10 mouse cellular contexts compared by ENCODE assay signal in genomic region chr2:121415591-121415990, GRCm38 (mm10). TPM values are rescaled to one million over a fixed set of nuclear protein-coding genes. Genes with fewer than 3 reads are reported as not detected.
DNase-seq lines count a peak whose midpoint lies in the region; ATAC-seq and TF ChIP-seq lines count a peak whose summit lies in the region.
"Had no signal": no experiment of that assay in that cellular context is flagged by ENCODE, and none has a peak within 500 bp of the region (broad histone marks: within the 10 kb centered on the region; RNA-seq: fewer than 3 reads in every experiment).

No protein-coding gene starts in this region.

- H3K36me3 ChIP-seq in embryonic facial prominence, embryonic 15.5 days, result peaks cover 26% of the 10 kb centered on the region
- peaks cover 10% of the 10 kb centered on the region; the same call in 1 of the 2 replicates for H3K36me3 ChIP-seq in intestine, postnatal 0 days (ENCODE audit: control insufficient read depth, insufficient read depth)

- H3K27me3 ChIP-seq in embryonic facial prominence, embryonic 15.5 days, result no peaks in the 10 kb centered on the region
- H3K27me3 ChIP-seq in intestine, postnatal 0 days (replicated peaks; ENCODE audit: control insufficient read depth, insufficient read depth, low read length), result no peaks in the 10 kb centered on the region
- H3K27me3 ChIP-seq: Patski had no signal

- TF ChIP-seq CTCF in layer of hippocampus, adult 2 months (conservative IDR thresholded peaks at IDR 0.05), result no peak
- no peak for TF ChIP-seq CTCF in intestine, postnatal 0 days (IDR thresholded peaks at IDR 0.05; ENCODE audit: low read depth)

- ATAC-seq in embryonic facial prominence, embryonic 15.5 days (ENCODE audit: insufficient number of reproducible peaks, low FRiP score, low TSS enrichment, low read depth), result no peak
- no peak for ATAC-seq in intestine, postnatal 0 days
- ATAC-seq in erythroid progenitor cell, adult 5-6 weeks (replicated peaks; ENCODE audit: low FRiP score, poor library complexity, severe bottlenecking), result no peak
- ATAC-seq: Patski had no signal

- WGBS in embryonic facial prominence, embryonic 15.5 days, result 63% methylated on average over 3 of the region's 3 CpGs
- 51% methylated on average over 3 of the region's 3 CpGs for WGBS in intestine, postnatal 0 days

- no peak for DNase-seq in layer of hippocampus, adult 2 months (ENCODE audit: low spot score in 2 of 2)
- no peak for DNase-seq in layer of hippocampus, adult 8-10 months (ENCODE audit: low spot score in 2 of 2)
- DNase-seq in naive thymus-derived CD4-positive, alpha-beta T cell, adult 2 months (ENCODE audit: low read depth), result peak; percentile 6
- DNase-seq in spleen, adult 18-20 months, result no peak
- no peak for DNase-seq in c-Kit-positive CD71-positive TER-119-positive erythroid progenitor cells, embryonic 14.5 days (ENCODE audit: low spot score)

- peak overlapping the region; percentile 87; the same call in 1 of the 2 replicates for H3K9ac ChIP-seq in embryonic facial prominence, embryonic 15.5 days
- no peak overlapping the region for H3K9ac ChIP-seq in intestine, postnatal 0 days (ENCODE audit: low read depth, low read length)

- peak overlapping the region; percentile 15; the same call in 1 of the 2 replicates for H3K27ac ChIP-seq in layer of hippocampus, adult 2 months
- H3K27ac ChIP-seq in embryonic facial prominence, embryonic 15.5 days (replicated peaks), result no peak overlapping the region
- no peak overlapping the region for H3K27ac ChIP-seq in intestine, postnatal 0 days (ENCODE audit: low read depth, low read length)

- H3K9me3 ChIP-seq in embryonic facial prominence, embryonic 15.5 days (replicated peaks), result no peaks in the 10 kb centered on the region
- no peaks in the 10 kb centered on the region for H3K9me3 ChIP-seq in intestine, postnatal 0 days (ENCODE audit: control insufficient read depth)

- peak overlapping the region; percentile 100 for H3K4me3 ChIP-seq in layer of hippocampus, adult 2 months
- peak overlapping the region; percentile 82 for H3K4me3 ChIP-seq in embryonic facial prominence, embryonic 15.5 days (replicated peaks)
- 0 out of 2 replicates have a peak overlapping the region, but pooled peaks have one; percentile 99 for H3K4me3 ChIP-seq in intestine, postnatal 0 days (ENCODE audit: low read depth, low read length)

- peak overlapping the region; percentile 66 for H3K4me2 ChIP-seq in embryonic facial prominence, embryonic 15.5 days (replicated peaks)
- H3K4me2 ChIP-seq in intestine, postnatal 0 days (replicated peaks; ENCODE audit: low read depth), result peak overlapping the region; percentile 70

- H3K4me1 ChIP-seq in embryonic facial prominence, embryonic 15.5 days, result peaks cover 31% of the 10 kb centered on the region
- H3K4me1 ChIP-seq in intestine, postnatal 0 days (replicated peaks; ENCODE audit: control insufficient read depth, insufficient read depth, low read length), result no peaks in the 10 kb centered on the region

RNA-seq across cellular contexts. Expression of gene Catsper2, which starts 2.0 kb away (rescaled TPM):
- total RNA-seq in layer of hippocampus, adult 2 months (2021), result 1 to 10 TPM; 5.3 TPM
- total RNA-seq in layer of hippocampus, adult 8-10 months (2022), result 1 to 10 TPM; 4.5 to 6.9 (median 5.3) TPM
- 3.0 and 3.3 TPM in 2 replicates for polyA plus RNA-seq in embryonic facial prominence, embryonic 15.5 days (2015; fragmentation: Nextera tagmentation; extraction: Ambion mirVana)
- 1.3 and 1.6 TPM in 2 replicates for polyA plus RNA-seq in intestine, postnatal 0 days (2015; fragmentation: Nextera tagmentation; extraction: Ambion mirVana)
- total RNA-seq in erythroid progenitor cell, adult 5-6 weeks (2015; ENCODE audit: low replicate concordance), result not detected in 2 replicates
- not detected in 2 replicates for total RNA-seq in erythroid progenitor cell, adult 5-6 weeks (2017; ENCODE audit: low replicate concordance)

RNA-seq across cellular contexts. Expression of gene Pdia3, which starts 2.0 kb away (rescaled TPM):
- total RNA-seq in layer of hippocampus, adult 2 months (2021), result 100 to 1,000 TPM; 170 to 193 TPM
- 100 to 1,000 TPM; 168 to 236 (median 196) TPM for total RNA-seq in layer of hippocampus, adult 8-10 months (2022)
- 751 and 770 TPM in 2 replicates for polyA plus RNA-seq in embryonic facial prominence, embryonic 15.5 days (2015; fragmentation: Nextera tagmentation; extraction: Ambion mirVana)
- polyA plus RNA-seq in intestine, postnatal 0 days (2015; fragmentation: Nextera tagmentation; extraction: Ambion mirVana), result 325 and 353 TPM in 2 replicates
- 95.9 and 112 TPM in 2 replicates for total RNA-seq in erythroid progenitor cell, adult 5-6 weeks (2015; ENCODE audit: low replicate concordance)
- total RNA-seq in erythroid progenitor cell, adult 5-6 weeks (2017; ENCODE audit: low replicate concordance), result 73.1 and 88.2 TPM in 2 replicates

RNA-seq across cellular contexts. Expression of gene Ell3, which starts 28.5 kb away (rescaled TPM):
- not detected for total RNA-seq in layer of hippocampus, adult 2 months (2021)
- not detected for total RNA-seq in layer of hippocampus, adult 8-10 months (2022)
- 28.9 and 37.4 TPM in 2 replicates for polyA plus RNA-seq in embryonic facial prominence, embryonic 15.5 days (2015; fragmentation: Nextera tagmentation; extraction: Ambion mirVana)
- polyA plus RNA-seq in intestine, postnatal 0 days (2015; fragmentation: Nextera tagmentation; extraction: Ambion mirVana), result 1.9 and 2.6 TPM in 2 replicates
- 1.4 TPM in 1 of 2 replicates, not detected in the other for total RNA-seq in erythroid progenitor cell, adult 5-6 weeks (2015; ENCODE audit: low replicate concordance)
- not detected in 2 replicates for total RNA-seq in erythroid progenitor cell, adult 5-6 weeks (2017; ENCODE audit: low replicate concordance)
- total RNA-seq: left cerebral cortex, adult 18-20 months had no signal

RNA-seq across cellular contexts. Expression of gene Strc, which starts 28.6 kb away (rescaled TPM):
- total RNA-seq in layer of hippocampus, adult 2 months (2021), result under 1 TPM; 0.46 to 0.69 TPM
- total RNA-seq in layer of hippocampus, adult 8-10 months (2022), result 1 to 10 TPM in 1 of 4 experiments, under 1 TPM in 3; 0.56 to 1.0 (median 0.75) TPM
- 0.08 TPM in 1 of 2 replicates, not detected in the other for polyA plus RNA-seq in embryonic facial prominence, embryonic 15.5 days (2015; fragmentation: Nextera tagmentation; extraction: Ambion mirVana)
- polyA plus RNA-seq in intestine, postnatal 0 days (2015; fragmentation: Nextera tagmentation; extraction: Ambion mirVana), result 0.01 and 0.05 TPM in 2 replicates
- total RNA-seq in erythroid progenitor cell, adult 5-6 weeks (2015; ENCODE audit: low replicate concordance), result 0.36 TPM in 1 of 2 replicates, not detected in the other
- not detected in 2 replicates for total RNA-seq in erythroid progenitor cell, adult 5-6 weeks (2017; ENCODE audit: low replicate concordance)
- polyA plus RNA-seq: Patski had no signal

RNA-seq across cellular contexts. Expression of gene Serf2, which starts 33.4 kb away (rescaled TPM):
- total RNA-seq in layer of hippocampus, adult 2 months (2021), result 100 to 1,000 TPM; 146 to 155 TPM
- 100 to 1,000 TPM; 111 to 162 (median 132) TPM for total RNA-seq in layer of hippocampus, adult 8-10 months (2022)
- polyA plus RNA-seq in embryonic facial prominence, embryonic 15.5 days (2015; fragmentation: Nextera tagmentation; extraction: Ambion mirVana), result 510 and 538 TPM in 2 replicates
- polyA plus RNA-seq in intestine, postnatal 0 days (2015; fragmentation: Nextera tagmentation; extraction: Ambion mirVana), result 608 and 648 TPM in 2 replicates
- total RNA-seq in erythroid progenitor cell, adult 5-6 weeks (2015; ENCODE audit: low replicate concordance), result 89.4 and 100 TPM in 2 replicates
- total RNA-seq in erythroid progenitor cell, adult 5-6 weeks (2017; ENCODE audit: low replicate concordance), result 55.3 and 77.3 TPM in 2 replicates

Comparison
In these comparisons a context has a peak if more than half of its experiments do, and no peak if none do; other contexts are left out.
1. RNA of gene Catsper2, which starts 2.0 kb away (total RNA-seq): 4.5 to 6.9 TPM in layer of hippocampus, adult 8-10 months and 5.3 TPM in layer of hippocampus, adult 2 months; not detected in erythroid progenitor cell, adult 5-6 weeks; every median in the first group is over 4 times any median in the second.
2. Peak in every context shown above with its lines, with median percentiles within 50 percentile points of each other: H3K4me3 ChIP-seq.